ENCODE assay signal across 15 mouse cellular contexts in genomic region chr7:110785741-110786146, GRCm38 (mm10). TPM values are rescaled to one million over a fixed set of nuclear protein-coding genes. Genes with fewer than 3 reads are reported as not detected.
DNase-seq lines count a peak whose midpoint lies in the region; ATAC-seq and TF ChIP-seq lines count a peak whose summit lies in the region.
"Had no signal": no experiment of that assay in that cellular context is flagged by ENCODE, and none has a peak within 500 bp of the region (broad histone marks: within the 10 kb centered on the region; RNA-seq: fewer than 3 reads in every experiment).

No protein-coding gene starts in this region.

- no peak for TF ChIP-seq CTCF in spleen, adult 2 months (IDR thresholded peaks at IDR 0.05; ENCODE audit: extremely low read depth, insufficient read depth, insufficient read length, insufficient replicate concordance)
- no peak for TF ChIP-seq CTCF in kidney, postnatal 0 days (IDR thresholded peaks at IDR 0.05; ENCODE audit: low read depth)

- TF ChIP-seq POLR2A in spleen, adult 2 months (IDR thresholded peaks at IDR 0.05; ENCODE audit: low read depth, low read length) = no peak

- H3K4me1 ChIP-seq in spleen, adult 2 months (ENCODE audit: control insufficient read depth, insufficient read depth, insufficient read length) = peaks cover 3% of the 10 kb centered on the region; the same call in 1 of the 2 replicates
- peaks cover 29% of the 10 kb centered on the region for H3K4me1 ChIP-seq in kidney, postnatal 0 days (replicated peaks; ENCODE audit: insufficient read depth, low read length)
- H3K4me1 ChIP-seq: neural tube, embryonic 12.5 days had no signal

- no peak overlapping the region for H3K4me2 ChIP-seq in kidney, postnatal 0 days (ENCODE audit: low read length)
- H3K4me2 ChIP-seq: forebrain, embryonic 15.5 days; heart, embryonic 11.5 days; neural tube, embryonic 12.5 days had no signal

- WGBS in spleen, adult 2 months = 84% methylated on average over 3 of the region's 3 CpGs
- WGBS in kidney, postnatal 0 days = 15% methylated on average over 3 of the region's 3 CpGs

- H3K27me3 ChIP-seq in spleen, adult 2 months (ENCODE audit: control insufficient read depth, insufficient read depth, low read length) = no peaks in the 10 kb centered on the region
- no peaks in the 10 kb centered on the region for H3K27me3 ChIP-seq in kidney, postnatal 0 days (ENCODE audit: insufficient read depth, low read length)
- H3K27me3 ChIP-seq: forebrain, embryonic 15.5 days; neural tube, embryonic 12.5 days had no signal

- no peaks in the 10 kb centered on the region for H3K36me3 ChIP-seq in spleen, adult 2 months (ENCODE audit: control insufficient read depth, insufficient read depth, low read length)
- H3K36me3 ChIP-seq in kidney, postnatal 0 days (ENCODE audit: insufficient read depth, low read length) = 0 out of 2 replicates have a peak, but pooled peaks cover 2% of the 10 kb centered on the region
- H3K36me3 ChIP-seq: forebrain, embryonic 15.5 days; neural tube, embryonic 12.5 days had no signal

- peak; percentile 74 for ATAC-seq in kidney, postnatal 0 days (replicated peaks; ENCODE audit: low FRiP score, low read depth)
- ATAC-seq: forebrain, embryonic 15.5 days had no signal

- DNase-seq in adrenal gland, adult 2 months = peak; percentile 34
- DNase-seq in adrenal gland, postnatal 14 days = no peak
- DNase-seq in spleen, adult 2 months (ENCODE audit: low read depth in 1 of 2, low spot score in 2 of 2) = no peak
- no peak for DNase-seq in spleen, postnatal 4 days (ENCODE audit: low spot score in 2 of 2)
- peak; percentile 69 for DNase-seq in kidney, postnatal 0 days (ENCODE audit: low spot score)
- no peak for DNase-seq in right cerebral cortex, postnatal 10 days (ENCODE audit: low spot score in 2 of 2)
- no peak for DNase-seq in layer of hippocampus, adult 9-10 months (ENCODE audit: low spot score)
- no peak for DNase-seq in right cerebral cortex, postnatal 14 days
- DNase-seq: cerebellum, adult 2 months; heart, postnatal 36 days; spleen, adult 18-20 months; thymus, postnatal 4 days had no signal

- no peak overlapping the region for H3K4me3 ChIP-seq in spleen, adult 2 months (ENCODE audit: extremely low read depth, insufficient read depth, insufficient read length)
- no peak overlapping the region for H3K4me3 ChIP-seq in kidney, postnatal 0 days (replicated peaks; ENCODE audit: low read depth, low read length)
- H3K4me3 ChIP-seq: forebrain, embryonic 15.5 days; neural tube, embryonic 12.5 days had no signal

- H3K27ac ChIP-seq in spleen, adult 2 months (ENCODE audit: insufficient read depth, low read length) = peak overlapping the region; percentile 12; the same call in 1 of the 2 replicates
- peak overlapping the region; percentile 70 for H3K27ac ChIP-seq in kidney, postnatal 0 days
- H3K27ac ChIP-seq: forebrain, embryonic 15.5 days; neural tube, embryonic 12.5 days had no signal

- no peak overlapping the region for H3K9ac ChIP-seq in kidney, postnatal 0 days (ENCODE audit: low read depth, low read length)
- H3K9ac ChIP-seq: forebrain, embryonic 15.5 days; neural tube, embryonic 12.5 days had no signal

- H3K9me3 ChIP-seq in kidney, postnatal 0 days (replicated peaks; ENCODE audit: low read length) = no peaks in the 10 kb centered on the region
- H3K9me3 ChIP-seq: forebrain, embryonic 15.5 days; neural tube, embryonic 12.5 days had no signal

RNA-seq across cellular contexts. Expression of gene Ampd3, which starts 17.7 kb away (rescaled TPM):
- total RNA-seq in adrenal gland, adult 2 months (2021) = 10 to 100 TPM; 15.4 to 26.2 TPM
- 15.6 and 16.1 TPM in 2 replicates for polyA plus RNA-seq in adrenal gland, adult 2 months (2012; rRNA removed)
- total RNA-seq in adrenal gland, postnatal 14 days (2021) = 22.9 and 32.8 TPM in 2 replicates
- polyA plus RNA-seq in spleen, adult 2 months (2012; rRNA removed) = 15.8 and 21.8 TPM in 2 replicates
- polyA plus RNA-seq in kidney, postnatal 0 days (2015; fragmentation: Nextera tagmentation; extraction: Ambion mirVana) = 12.7 and 16.3 TPM in 2 replicates

RNA-seq across cellular contexts. Expression of gene Rnf141, which starts 58.5 kb away (rescaled TPM):
- 10 to 100 TPM; 56.0 to 56.3 TPM for total RNA-seq in adrenal gland, adult 2 months (2021)
- 9.9 and 10.8 TPM in 2 replicates for polyA plus RNA-seq in adrenal gland, adult 2 months (2012; rRNA removed)
- total RNA-seq in adrenal gland, postnatal 14 days (2021) = 38.8 and 46.1 TPM in 2 replicates
- polyA plus RNA-seq in spleen, adult 2 months (2012; rRNA removed) = 10.0 and 12.4 TPM in 2 replicates
- polyA plus RNA-seq in kidney, postnatal 0 days (2015; fragmentation: Nextera tagmentation; extraction: Ambion mirVana) = 17.7 and 20.1 TPM in 2 replicates

Comparison
In these comparisons a context has a peak if more than half of its experiments do, and no peak if none do; other contexts are left out.
1. DNase-seq: peak in adrenal gland, adult 2 months (single experiment) and kidney, postnatal 0 days (single experiment); none in adrenal gland, postnatal 14 days (single experiment), spleen, adult 2 months (0 of 2), spleen, postnatal 4 days (0 of 2), right cerebral cortex, postnatal 10 days (0 of 2), layer of hippocampus, adult 9-10 months (single experiment) and right cerebral cortex, postnatal 14 days (single experiment).